Mouse (Mus musculus): ENCODE data around the gene Zc3h18.

Zc3h18 gene

GRCm38 (mm10) chr8:122376365-122377231 is at the start of gene Zc3h18:
TSS of gene Zc3h18 (plus strand) at chr8:122376609.
- DNase-seq = peak; percentile 99

GRCm38 (mm10) chr8:122329072-122329471 is 47.3 kb upstream of the Zc3h18 start:
- DNase-seq = no peak

GRCm38 (mm10) chr8:122329553-122330239 is 46.7 kb upstream of the Zc3h18 start:
- DNase-seq = no peak

GRCm38 (mm10) chr8:122330446-122331133 is 45.8 kb upstream of the Zc3h18 start:
- no peak for DNase-seq

- DNase-seq = peak; percentile 82
Measured at GRCm38 (mm10) chr8:122331134-122331523, 45.3 kb upstream of the Zc3h18 start.

- peak; percentile 90 for DNase-seq
Measured at GRCm38 (mm10) chr8:122332753-122333506, 43.5 kb upstream of the Zc3h18 start.

GRCm38 (mm10) chr8:122333531-122333930 is 42.9 kb upstream of the Zc3h18 start:
- DNase-seq = no peak

GRCm38 (mm10) chr8:122334791-122335490 is 41.5 kb upstream of the Zc3h18 start:
- DNase-seq = no peak

- DNase-seq = peak; percentile 47
Measured at GRCm38 (mm10) chr8:122335638-122336250, 40.7 kb upstream of the Zc3h18 start.

- peak; percentile 43 for DNase-seq
Measured at GRCm38 (mm10) chr8:122336251-122336910, 40.0 kb upstream of the Zc3h18 start.

GRCm38 (mm10) chr8:122338852-122339251 is 37.6 kb upstream of the Zc3h18 start:
- no peak for DNase-seq

GRCm38 (mm10) chr8:122340761-122341160 is 35.6 kb upstream of the Zc3h18 start:
- no peak for DNase-seq

GRCm38 (mm10) chr8:122341790-122342189 is 34.6 kb upstream of the Zc3h18 start:
- no peak for DNase-seq

GRCm38 (mm10) chr8:122342362-122342761 is 34.0 kb upstream of the Zc3h18 start:
- no peak for DNase-seq

GRCm38 (mm10) chr8:122342806-122343209 is 33.6 kb upstream of the Zc3h18 start:
- DNase-seq = peak; percentile 76

GRCm38 (mm10) chr8:122343341-122343740 is 33.1 kb upstream of the Zc3h18 start:
- DNase-seq = no peak

- DNase-seq = peak; percentile 52
Measured at GRCm38 (mm10) chr8:122343758-122344157, 32.7 kb upstream of the Zc3h18 start.

- DNase-seq = no peak
Measured at GRCm38 (mm10) chr8:122344219-122344618, 32.2 kb upstream of the Zc3h18 start.

- no peak for DNase-seq
Measured at GRCm38 (mm10) chr8:122345181-122346095, 31.0 kb upstream of the Zc3h18 start.

Measured in lung, postnatal 10 days (tissue).